Mouse (Mus musculus): ENCODE measurements around the gene Rgsl1.
"Not testable (repeated sequence)": the region's sequence is repeated elsewhere in the genome, so short reads cannot be mapped to it uniquely, and the experiment has no call there.

The Rgsl1 gene

GRCm38 (mm10) chr1:153775174-153775573 lies 68.8 kb downstream of the Rgsl1 start:
- no peak for DNase-seq

DNA sequence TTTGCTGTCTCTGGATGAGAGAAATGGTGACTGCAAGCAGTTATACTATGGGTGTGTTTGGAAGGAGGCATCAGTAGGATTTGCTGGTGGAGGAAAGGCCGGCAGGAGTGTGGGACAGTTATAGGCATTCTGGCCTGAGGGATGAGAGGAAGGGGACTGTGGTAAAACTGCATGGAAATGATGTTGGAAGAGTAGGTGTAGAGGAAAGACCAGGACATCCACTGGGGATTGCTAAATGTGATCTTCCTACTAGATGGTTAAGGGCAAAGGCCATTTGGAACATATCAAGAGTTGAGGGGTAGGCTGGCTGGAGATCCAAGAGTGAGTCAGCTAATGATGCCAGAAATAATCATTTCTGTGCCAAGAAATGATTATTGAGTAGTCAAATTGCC lies 73.2 kb downstream of the Rgsl1 start:
- no peak for DNase-seq

GRCm38 (mm10) chr1:153769998-153770775 lies 73.8 kb downstream of the Rgsl1 start:
- DNase-seq = no peak

GRCm38 (mm10) chr1:153769571-153769970 lies 74.4 kb downstream of the Rgsl1 start:
- not testable (repeated sequence) for DNase-seq

- no peak for DNase-seq
Measured at GRCm38 (mm10) chr1:153768465-153768864, 75.5 kb downstream of the Rgsl1 start.

DNA sequence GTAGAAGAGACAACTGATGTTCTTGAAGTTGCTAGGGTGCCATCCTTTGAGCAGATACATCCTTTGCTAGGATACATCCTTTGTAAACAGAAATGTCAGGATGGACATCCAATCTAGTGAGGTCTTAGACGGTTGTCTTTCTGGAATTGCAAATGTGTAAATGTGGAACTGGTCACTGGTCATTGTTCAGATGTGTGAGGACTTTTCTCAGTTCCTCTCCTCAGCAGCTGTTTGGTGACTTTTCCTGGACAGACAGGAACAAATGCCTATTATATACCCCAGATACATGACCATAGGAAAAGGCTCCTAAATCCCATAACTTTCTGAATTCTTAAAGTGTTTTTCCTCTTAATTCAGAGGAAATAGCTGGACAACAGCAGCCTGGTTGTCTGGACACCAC lies 76.7 kb downstream of the Rgsl1 start:
- DNase-seq = no peak

- no peak for DNase-seq
Measured at GRCm38 (mm10) chr1:153766298-153766697, 77.6 kb downstream of the Rgsl1 start.

DNA sequence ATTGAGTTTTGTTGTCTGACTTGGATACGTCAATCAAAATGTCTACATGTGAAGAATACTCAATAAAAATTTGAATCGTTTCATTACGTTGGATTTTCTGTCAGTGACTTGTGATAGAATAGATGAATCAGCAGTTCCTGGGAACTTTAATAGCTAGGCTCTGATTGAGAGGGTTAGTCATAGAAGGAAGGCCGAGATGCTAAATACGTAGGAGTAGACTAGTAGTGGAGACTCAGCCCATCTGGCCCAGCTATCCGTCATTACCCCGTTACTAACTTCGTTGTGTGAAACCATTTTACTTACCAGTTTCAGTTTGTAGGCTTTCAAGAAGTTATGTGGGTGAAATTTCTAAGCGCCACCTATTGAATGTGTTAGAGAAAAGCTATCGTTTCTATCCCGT lies 79.8 kb downstream of the Rgsl1 start:
- no peak for DNase-seq

DNA sequence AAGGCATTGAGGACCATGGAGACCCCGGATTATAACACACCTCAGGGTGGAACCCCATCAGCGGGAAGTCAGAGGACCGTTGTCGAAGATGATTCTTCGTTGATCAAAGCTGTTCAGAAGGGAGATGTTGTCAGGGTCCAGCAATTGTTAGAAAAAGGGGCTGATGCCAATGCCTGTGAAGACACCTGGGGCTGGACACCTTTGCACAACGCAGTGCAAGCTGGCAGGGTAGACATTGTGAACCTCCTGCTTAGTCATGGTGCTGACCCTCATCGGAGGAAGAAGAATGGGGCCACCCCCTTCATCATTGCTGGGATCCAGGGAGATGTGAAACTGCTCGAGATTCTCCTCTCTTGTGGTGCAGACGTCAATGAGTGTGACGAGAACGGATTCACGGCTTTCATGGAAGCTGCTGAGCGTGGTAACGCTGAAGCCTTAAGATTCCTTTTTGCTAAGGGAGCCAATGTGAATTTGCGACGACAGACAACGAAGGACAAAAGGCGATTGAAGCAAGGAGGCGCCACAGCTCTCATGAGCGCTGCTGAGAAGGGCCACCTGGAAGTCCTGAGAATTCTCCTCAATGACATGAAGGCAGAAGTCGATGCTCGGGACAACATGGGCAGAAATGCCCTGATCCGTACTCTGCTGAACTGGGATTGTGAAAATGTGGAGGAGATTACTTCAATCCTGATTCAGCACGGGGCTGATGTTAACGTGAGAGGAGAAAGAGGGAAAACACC lies 90.0 kb downstream of the Rgsl1 start:
- peak; percentile 44 for DNase-seq

DNA sequence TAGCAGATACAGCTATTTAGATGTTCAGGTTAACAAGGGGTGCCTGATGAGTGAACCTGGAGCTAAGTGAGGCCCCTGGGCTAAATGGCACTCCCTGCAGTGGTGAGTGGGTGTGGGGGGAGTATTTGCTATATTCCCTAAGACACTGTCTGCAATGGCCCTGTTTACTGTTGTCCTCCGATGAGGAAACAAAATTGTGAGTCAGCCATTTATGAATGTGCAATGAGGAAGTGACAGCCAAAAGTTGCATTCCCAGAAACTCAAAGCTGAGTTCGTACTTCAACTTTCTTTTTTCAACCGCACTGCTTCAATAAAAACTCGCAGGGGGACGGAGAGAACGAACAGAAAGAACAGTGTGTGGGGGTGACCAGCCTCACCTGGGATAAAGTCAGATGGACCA lies 91.4 kb downstream of the Rgsl1 start:
- no peak for DNase-seq

- DNase-seq = peak; percentile 49
Measured at GRCm38 (mm10) chr1:153751763-153752301, 92.1 kb downstream of the Rgsl1 start.

DNA sequence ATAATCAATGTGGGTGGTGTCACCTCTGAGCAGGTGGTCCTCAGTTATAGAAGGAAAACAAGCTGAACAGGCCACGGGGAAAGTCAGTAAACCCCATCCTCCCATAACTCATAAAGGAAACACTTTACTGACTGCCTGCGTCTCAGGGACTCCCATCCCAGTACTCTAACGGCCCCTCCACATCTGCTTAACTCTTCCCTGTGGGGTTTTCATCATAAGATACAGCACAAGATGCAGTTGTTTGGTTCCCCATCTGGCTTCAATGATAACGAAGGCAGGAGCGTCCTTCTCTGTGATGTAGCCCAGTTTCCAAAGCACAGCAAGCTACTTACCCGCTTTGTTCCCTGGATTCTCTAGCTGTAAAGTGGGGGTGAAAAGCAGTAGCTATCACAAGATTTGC lies 93.9 kb downstream of the Rgsl1 start:
- no peak for DNase-seq

GRCm38 (mm10) chr1:153749211-153749801 lies 94.6 kb downstream of the Rgsl1 start, which contains the start of gene Rnasel:
Rnasel (plus strand) TSS chr1:153749426.
- DNase-seq = peak; percentile 77

DNA sequence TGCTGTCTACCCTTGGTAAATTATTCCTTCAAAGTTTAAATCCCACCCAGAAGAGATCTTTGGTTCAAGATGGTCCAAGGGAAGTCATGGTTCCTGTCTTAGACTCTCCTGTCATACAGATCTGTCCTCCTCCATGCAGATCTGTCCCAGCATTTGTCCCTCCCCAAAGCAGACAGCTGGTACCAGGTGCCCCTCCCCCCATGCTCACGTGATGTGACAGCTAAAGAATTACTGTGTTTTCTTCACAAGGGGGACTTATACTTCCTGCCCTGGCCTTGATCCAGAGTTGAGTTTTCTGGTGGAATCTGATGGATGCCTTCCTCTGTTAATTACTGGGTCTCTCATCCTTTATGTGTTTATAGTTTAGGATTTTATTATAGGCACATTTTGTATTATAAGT lies 95.4 kb downstream of the Rgsl1 start:
- peak; percentile 68 for DNase-seq

- no peak for DNase-seq
Measured at GRCm38 (mm10) chr1:153747861-153748530, 95.9 kb downstream of the Rgsl1 start.

- DNase-seq = peak; percentile 85
Measured at GRCm38 (mm10) chr1:153746728-153747127, 97.2 kb downstream of the Rgsl1 start.

GRCm38 (mm10) chr1:153746119-153746670 lies 97.7 kb downstream of the Rgsl1 start:
- DNase-seq = no peak

- peak; percentile 85 for DNase-seq
Measured at GRCm38 (mm10) chr1:153742374-153743155, 101.4 kb downstream of the Rgsl1 start.

GRCm38 (mm10) chr1:153741551-153742316 lies 102.2 kb downstream of the Rgsl1 start:
- DNase-seq = no peak

GRCm38 (mm10) chr1:153740775-153741400 lies 103.1 kb downstream of the Rgsl1 start:
- DNase-seq = no peak
